In the genomic region with DNA sequence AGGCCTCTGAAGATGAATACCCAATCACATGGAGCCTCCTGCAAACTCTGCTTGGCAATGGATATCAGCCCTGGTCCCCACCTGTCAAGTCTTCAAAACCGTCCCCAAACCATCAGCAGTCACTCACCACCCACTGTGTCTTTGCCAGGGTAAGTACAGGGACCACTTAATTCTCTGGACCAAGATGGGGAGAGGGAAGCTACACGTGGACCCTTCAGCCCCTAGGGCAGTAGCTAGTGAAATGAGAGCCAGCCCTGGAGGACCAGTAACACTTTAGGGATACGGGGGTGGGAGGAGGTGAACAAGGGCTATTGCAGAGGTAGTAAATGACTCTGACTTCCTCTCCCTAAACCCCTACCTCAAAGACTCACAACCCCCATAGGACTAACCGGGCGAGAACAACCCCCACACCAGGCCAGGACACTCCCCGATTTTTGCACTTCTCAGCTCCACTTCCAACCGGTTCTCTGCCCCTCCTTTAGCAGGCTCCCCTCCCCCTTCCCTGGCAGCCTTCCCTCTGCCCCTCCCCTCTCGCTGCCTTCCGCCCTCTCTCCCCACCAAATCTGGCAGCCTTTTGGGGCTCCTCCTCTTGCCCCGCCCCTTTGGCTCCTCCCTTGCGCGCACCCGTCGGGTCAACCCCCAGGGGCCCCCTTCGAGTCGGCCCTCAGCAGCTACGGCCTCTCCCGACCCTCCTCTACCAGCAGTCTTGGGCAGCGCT, we compare ENCODE assay signal across 7 mouse cellular contexts. TPM values are rescaled to one million over a fixed set of nuclear protein-coding genes. Genes with fewer than 3 reads are reported as not detected.
DNase-seq lines count a peak whose midpoint lies in the region; ATAC-seq and TF ChIP-seq lines count a peak whose summit lies in the region.

No protein-coding gene starts in this region.

- peak overlapping the region; percentile 84 for H3K4me3 ChIP-seq in limb, embryonic 10.5 days
- H3K4me3 ChIP-seq in midbrain, embryonic 12.5 days: peak overlapping the region; percentile 66
- H3K4me3 ChIP-seq in spleen, adult 2 months (ENCODE audit: extremely low read depth, insufficient read depth, insufficient read length): peak overlapping the region; percentile 76

- H3K27me3 ChIP-seq in limb, embryonic 10.5 days (ENCODE audit: low read depth, poor library complexity, severe bottlenecking): peaks cover 25% of the 10 kb centered on the region
- H3K27me3 ChIP-seq in midbrain, embryonic 12.5 days: peaks cover 30% of the 10 kb centered on the region
- H3K27me3 ChIP-seq in spleen, adult 2 months (ENCODE audit: control insufficient read depth, insufficient read depth, low read length): no peaks in the 10 kb centered on the region; the same call in 1 of the 2 replicates

- TF ChIP-seq POLR2A in spleen, adult 2 months (IDR thresholded peaks at IDR 0.05; ENCODE audit: low read depth, low read length): no peak

- H3K9me3 ChIP-seq in limb, embryonic 10.5 days (replicated peaks): no peaks in the 10 kb centered on the region
- no peaks in the 10 kb centered on the region for H3K9me3 ChIP-seq in midbrain, embryonic 12.5 days

- no peak for TF ChIP-seq CTCF in spleen, adult 2 months (IDR thresholded peaks at IDR 0.05; ENCODE audit: extremely low read depth, insufficient read depth, insufficient read length, insufficient replicate concordance)

- H3K4me1 ChIP-seq in limb, embryonic 10.5 days: peaks cover 79% of the 10 kb centered on the region
- H3K4me1 ChIP-seq in midbrain, embryonic 12.5 days: peaks cover 37% of the 10 kb centered on the region
- H3K4me1 ChIP-seq in spleen, adult 2 months (ENCODE audit: control insufficient read depth, insufficient read depth, insufficient read length): peaks cover 5% of the 10 kb centered on the region; the same call in 1 of the 2 replicates

- H3K4me2 ChIP-seq in midbrain, embryonic 12.5 days (replicated peaks): peak overlapping the region; percentile 87

- peaks cover 39% of the 10 kb centered on the region for H3K36me3 ChIP-seq in limb, embryonic 10.5 days
- peaks cover 17% of the 10 kb centered on the region for H3K36me3 ChIP-seq in midbrain, embryonic 12.5 days
- H3K36me3 ChIP-seq in spleen, adult 2 months (ENCODE audit: control insufficient read depth, insufficient read depth, low read length): peaks cover 4% of the 10 kb centered on the region; the same call in 1 of the 2 replicates

- ATAC-seq in midbrain, embryonic 12.5 days (ENCODE audit: low FRiP score, low read depth): peak; percentile 91

- H3K9ac ChIP-seq in midbrain, embryonic 12.5 days (replicated peaks): peak overlapping the region; percentile 79; the same call in 1 of the 2 replicates

- WGBS in limb, embryonic 10.5 days: 3% methylated on average over 19 of the region's 19 CpGs
- 2% methylated on average over 19 of the region's 19 CpGs for WGBS in midbrain, embryonic 12.5 days
- 6% methylated on average over 19 of the region's 19 CpGs for WGBS in spleen, adult 2 months

- H3K27ac ChIP-seq in limb, embryonic 10.5 days: peak overlapping the region; percentile 98
- H3K27ac ChIP-seq in midbrain, embryonic 12.5 days (replicated peaks): peak overlapping the region; percentile 86
- H3K27ac ChIP-seq in spleen, adult 2 months (ENCODE audit: insufficient read depth, low read length): peak overlapping the region; percentile 67

- DNase-seq in adrenal gland, adult 2 months: peak; percentile 98
- peak; percentile 98 for DNase-seq in embryo, embryonic 10.5 days (ENCODE audit: low spot score)
- peak; percentile 100 for DNase-seq in heart, adult 11 months
- peak; percentile 97 for DNase-seq in kidney, adult 11 months
- peak; percentile 97 for DNase-seq in limb, embryonic 10.5 days (ENCODE audit: low spot score)
- peak; percentile 73 to 91 for DNase-seq in spleen, adult 2 months (ENCODE audit: low read depth in 1 of 2, low spot score in 2 of 2)

RNA-seq across cellular contexts. Expression of gene Zfp467, which starts 1.9 kb away (rescaled TPM):
- 10 to 100 TPM; 47.3 to 53.6 TPM for total RNA-seq in adrenal gland, adult 2 months (2021)
- 119 and 124 TPM in 2 replicates for polyA plus RNA-seq in adrenal gland, adult 2 months (2012; rRNA removed)
- polyA plus RNA-seq in limb, embryonic 10.5 days (2016; fragmentation: Nextera tagmentation; extraction: Ambion mirVana): 11.0 and 19.6 TPM in 2 replicates
- 19.9 and 22.9 TPM in 2 replicates for polyA plus RNA-seq in midbrain, embryonic 12.5 days (2016; fragmentation: Nextera tagmentation; extraction: Ambion mirVana)
- 14.9 and 16.1 TPM in 2 replicates for polyA plus RNA-seq in spleen, adult 2 months (2012; rRNA removed)

RNA-seq across cellular contexts. Expression of gene Sspo, which starts 4.3 kb away (rescaled TPM):
- total RNA-seq in adrenal gland, adult 2 months (2021): 1 to 10 TPM; 2.7 to 3.5 TPM
- polyA plus RNA-seq in adrenal gland, adult 2 months (2012; rRNA removed): 8.4 and 12.3 TPM in 2 replicates
- polyA plus RNA-seq in limb, embryonic 10.5 days (2016; fragmentation: Nextera tagmentation; extraction: Ambion mirVana): 0.20 and 0.45 TPM in 2 replicates
- polyA plus RNA-seq in midbrain, embryonic 12.5 days (2016; fragmentation: Nextera tagmentation; extraction: Ambion mirVana): 0.10 and 0.22 TPM in 2 replicates
- polyA plus RNA-seq in spleen, adult 2 months (2012; rRNA removed): 2.9 and 4.2 TPM in 2 replicates

RNA-seq across cellular contexts. Expression of gene Krba1, which starts 48.4 kb away (rescaled TPM):
- total RNA-seq in adrenal gland, adult 2 months (2021): 10 to 100 TPM; 30.9 to 31.3 TPM
- 42.5 and 55.2 TPM in 2 replicates for polyA plus RNA-seq in adrenal gland, adult 2 months (2012; rRNA removed)
- 28.3 and 33.4 TPM in 2 replicates for polyA plus RNA-seq in limb, embryonic 10.5 days (2016; fragmentation: Nextera tagmentation; extraction: Ambion mirVana)
- 26.4 and 27.8 TPM in 2 replicates for polyA plus RNA-seq in midbrain, embryonic 12.5 days (2016; fragmentation: Nextera tagmentation; extraction: Ambion mirVana)
- polyA plus RNA-seq in spleen, adult 2 months (2012; rRNA removed): 10.6 and 13.8 TPM in 2 replicates

Comparison
In these comparisons a context has a peak if more than half of its experiments do, and no peak if none do; other contexts are left out.
1. Peak in every context shown above with its lines: DNase-seq, ATAC-seq, H3K4me3 ChIP-seq and H3K27ac ChIP-seq.